Mouse (Mus musculus): ENCODE data around the gene Nudt16l1. TPM values are rescaled to one million over a fixed set of nuclear protein-coding genes. Genes with fewer than 3 reads are reported as not detected.

Nudt16l1 gene
- total RNA-seq, 1 experiment, result 40.0 TPM

- TF ChIP-seq HCFC1 (IDR thresholded peaks at IDR 0.05; ENCODE audit: borderline replicate concordance, insufficient read depth, low read length) (no peak), ZC3H11A (IDR thresholded peaks at IDR 0.05; ENCODE audit: borderline replicate concordance, low read depth, low read length) (no peak), ZNF384 (IDR thresholded peaks at IDR 0.05; ENCODE audit: low read depth, low read length) (no peak), MAFK (IDR thresholded peaks at IDR 0.05; ENCODE audit: insufficient read depth, low read depth, low read length) (no peak), CHD2 (IDR thresholded peaks at IDR 0.05; ENCODE audit: low read depth, low read length) (no peak)
- H3K4me3 ChIP-seq (ENCODE audit: insufficient read depth in 1 of 2, low read depth in 1 of 2, low read length in 2 of 2, poor library complexity in 1 of 2, severe bottlenecking in 1 of 2), result no peak overlapping the region
- no peak overlapping the region for H3K27ac ChIP-seq (ENCODE audit: insufficient read depth, low read depth, low read length, poor library complexity, severe bottlenecking)
- H3K36me3 ChIP-seq (ENCODE audit: control insufficient read depth, insufficient read depth, low read length, poor library complexity, severe bottlenecking), result no peaks in the 10 kb centered on the region; the same call in 1 of the 2 replicates
- DNase-seq (ENCODE audit: low read depth, low spot score), result no peak
- no peak overlapping the region for H3K9ac ChIP-seq (ENCODE audit: insufficient read depth, low read depth, low read length, poor library complexity, severe bottlenecking)
- peaks cover 0 to 5% of the 10 kb centered on the region in 2 experiments; a peak in 1 of 4 replicates for H3K4me1 ChIP-seq (ENCODE audit: control insufficient read depth in 2 of 2, insufficient read depth in 2 of 2, low read length in 2 of 2, poor library complexity in 1 of 2)
- H3K9me3 ChIP-seq (ENCODE audit: control insufficient read depth, insufficient read depth, low read depth, low read length), result no peaks in the 10 kb centered on the region
- in situ Hi-C loops (cut with MboI; ENCODE audit: low sequenced_read_pairs in 2 of 2, unreplicated experiment in 2 of 2), result no loop called here
Observed at GRCm38 (mm10) chr16:4971626-4972025, 33.1 kb downstream of the Nudt16l1 start.

- no peaks in the 10 kb centered on the region for H3K9me3 ChIP-seq (ENCODE audit: control insufficient read depth, insufficient read depth, low read depth, low read length)
- no peak overlapping the region for H3K4me3 ChIP-seq (ENCODE audit: insufficient read depth in 1 of 2, low read depth in 1 of 2, low read length in 2 of 2, poor library complexity in 1 of 2, severe bottlenecking in 1 of 2)
- DNase-seq (ENCODE audit: low read depth, low spot score), result no peak
- no peaks in the 10 kb centered on the region; the same call in 1 of the 2 replicates for H3K36me3 ChIP-seq (ENCODE audit: control insufficient read depth, insufficient read depth, low read length, poor library complexity, severe bottlenecking)
- peaks cover 0 to 5% of the 10 kb centered on the region in 2 experiments; a peak in 1 of 4 replicates for H3K4me1 ChIP-seq (ENCODE audit: control insufficient read depth in 2 of 2, insufficient read depth in 2 of 2, low read length in 2 of 2, poor library complexity in 1 of 2)
- in situ Hi-C loops (cut with MboI; ENCODE audit: low sequenced_read_pairs in 2 of 2, unreplicated experiment in 2 of 2), result no loop called here
- H3K27ac ChIP-seq (ENCODE audit: insufficient read depth, low read depth, low read length, poor library complexity, severe bottlenecking), result no peak overlapping the region
- H3K9ac ChIP-seq (ENCODE audit: insufficient read depth, low read depth, low read length, poor library complexity, severe bottlenecking), result no peak overlapping the region
- TF ChIP-seq ZC3H11A (IDR thresholded peaks at IDR 0.05; ENCODE audit: borderline replicate concordance, low read depth, low read length), result no peak
- no peak for TF ChIP-seq ZNF384 (IDR thresholded peaks at IDR 0.05; ENCODE audit: low read depth, low read length)
- TF ChIP-seq MAFK (IDR thresholded peaks at IDR 0.05; ENCODE audit: insufficient read depth, low read depth, low read length), result no peak
- no peak for TF ChIP-seq HCFC1 (IDR thresholded peaks at IDR 0.05; ENCODE audit: borderline replicate concordance, insufficient read depth, low read length)
- no peak for TF ChIP-seq CHD2 (IDR thresholded peaks at IDR 0.05; ENCODE audit: low read depth, low read length)
Observed at GRCm38 (mm10) chr16:4974521-4974920, 36.0 kb downstream of the Nudt16l1 start.

GRCm38 (mm10) chr16:4976180-4976579 lies 37.6 kb downstream of the Nudt16l1 start:
- in situ Hi-C loops (cut with MboI; ENCODE audit: low sequenced_read_pairs in 2 of 2, unreplicated experiment in 2 of 2), result no loop called here

GRCm38 (mm10) chr16:4978275-4979051 lies 39.9 kb downstream of the Nudt16l1 start:
- DNase-seq (ENCODE audit: low read depth, low spot score), result no peak
- in situ Hi-C loops (cut with MboI; ENCODE audit: low sequenced_read_pairs in 2 of 2, unreplicated experiment in 2 of 2), result no loop called here
- no peak overlapping the region for H3K27ac ChIP-seq (ENCODE audit: insufficient read depth, low read depth, low read length, poor library complexity, severe bottlenecking)

More at GRCm38 (mm10) chr16:4976180-4976579, 37.6 kb downstream of the Nudt16l1 start:
- no peak for TF ChIP-seq CHD2 (IDR thresholded peaks at IDR 0.05; ENCODE audit: low read depth, low read length)
- no peak for TF ChIP-seq HCFC1 (IDR thresholded peaks at IDR 0.05; ENCODE audit: borderline replicate concordance, insufficient read depth, low read length)
- TF ChIP-seq ZC3H11A (IDR thresholded peaks at IDR 0.05; ENCODE audit: borderline replicate concordance, low read depth, low read length), result no peak
- TF ChIP-seq ZNF384 (IDR thresholded peaks at IDR 0.05; ENCODE audit: low read depth, low read length), result no peak
- Histone ChIP-seq H3K36me3 (ENCODE audit: control insufficient read depth, insufficient read depth, low read length, poor library complexity, severe bottlenecking) (no peaks in the 10 kb centered on the region; the same call in 1 of the 2 replicates), H3K9me3 (ENCODE audit: control insufficient read depth, insufficient read depth, low read depth, low read length) (no peaks in the 10 kb centered on the region), H3K9ac (ENCODE audit: insufficient read depth, low read depth, low read length, poor library complexity, severe bottlenecking) (no peak overlapping the region), H3K27ac (ENCODE audit: insufficient read depth, low read depth, low read length, poor library complexity, severe bottlenecking) (no peak overlapping the region), H3K4me1 (ENCODE audit: control insufficient read depth in 2 of 2, insufficient read depth in 2 of 2, low read length in 2 of 2, poor library complexity in 1 of 2) (peaks cover 0 to 5% of the 10 kb centered on the region in 2 experiments; a peak in 1 of 4 replicates), H3K4me3 (ENCODE audit: insufficient read depth in 1 of 2, low read depth in 1 of 2, low read length in 2 of 2, poor library complexity in 1 of 2, severe bottlenecking in 1 of 2) (no peak overlapping the region)
- DNase-seq (ENCODE audit: low read depth, low spot score), result no peak

More at GRCm38 (mm10) chr16:4978275-4979051, 39.9 kb downstream of the Nudt16l1 start:
- no peak overlapping the region for H3K4me3 ChIP-seq (ENCODE audit: insufficient read depth in 1 of 2, low read depth in 1 of 2, low read length in 2 of 2, poor library complexity in 1 of 2, severe bottlenecking in 1 of 2)
- H3K9ac ChIP-seq (ENCODE audit: insufficient read depth, low read depth, low read length, poor library complexity, severe bottlenecking), result no peak overlapping the region
- no peaks in the 10 kb centered on the region for H3K9me3 ChIP-seq (ENCODE audit: control insufficient read depth, insufficient read depth, low read depth, low read length)
- H3K4me1 ChIP-seq (ENCODE audit: control insufficient read depth in 2 of 2, insufficient read depth in 2 of 2, low read length in 2 of 2, poor library complexity in 1 of 2), result no peaks in the 10 kb centered on the region
- H3K36me3 ChIP-seq (ENCODE audit: control insufficient read depth, insufficient read depth, low read length, poor library complexity, severe bottlenecking), result no peaks in the 10 kb centered on the region
- no peak for TF ChIP-seq ZC3H11A (IDR thresholded peaks at IDR 0.05; ENCODE audit: borderline replicate concordance, low read depth, low read length)
- no peak for TF ChIP-seq CHD2 (IDR thresholded peaks at IDR 0.05; ENCODE audit: low read depth, low read length)
- TF ChIP-seq HCFC1 (IDR thresholded peaks at IDR 0.05; ENCODE audit: borderline replicate concordance, insufficient read depth, low read length), result no peak
- TF ChIP-seq ZNF384 (IDR thresholded peaks at IDR 0.05; ENCODE audit: low read depth, low read length), result no peak
- TF ChIP-seq MAFK (IDR thresholded peaks at IDR 0.05; ENCODE audit: insufficient read depth, low read depth, low read length), result no peak

Data from ES-E14 (cell line).